Mouse (Mus musculus) small intestine, adult 2 months (tissue): ENCODE data around the gene Mrps36. TPM values are rescaled to one million over a fixed set of nuclear protein-coding genes. Genes with fewer than 3 reads are reported as not detected.
"Not testable (repeated sequence)": the region's sequence is repeated elsewhere in the genome, so short reads cannot be mapped to it uniquely, and the experiment has no call there.

Experiments used
- H3K27ac ChIP-seq: fragments of 200-500 bp; 2 replicates; pipeline ENCODE4 v1.5.1; 2012; ENCODE audit warnings: low read depth, low read length, control low read depth, inconsistent platforms; ENCODE audit not compliant: insufficient read depth
- H3K27me3 ChIP-seq: fragments of 200-500 bp; 2 replicates; pipeline ENCODE4 v1.6.1; 2012; ENCODE audit warnings: mild to moderate bottlenecking, moderate library complexity, low read length, inconsistent platforms; ENCODE audit not compliant: control insufficient read depth, insufficient read depth
- H3K36me3 ChIP-seq: fragments of 200-500 bp; 2 replicates; pipeline ENCODE4 v1.6.1; 2012; ENCODE audit warnings: mild to moderate bottlenecking, low read length, control low read depth, inconsistent platforms; ENCODE audit not compliant: control insufficient read depth, insufficient read depth
- H3K4me1 ChIP-seq: fragments of 200-500 bp; 2 replicates; pipeline ENCODE4 v1.6.1; 2012; ENCODE audit warnings: low read length, inconsistent platforms, mixed read lengths; ENCODE audit not compliant: control insufficient read depth, insufficient read depth, insufficient read length
- H3K4me3 ChIP-seq: fragments of 200-500 bp; 2 replicates; pipeline ENCODE4 v1.5.1; 2012; ENCODE audit warnings: low read depth, mild to moderate bottlenecking, control low read depth, inconsistent platforms, low read length, moderate library complexity
- CTCF ChIP-seq: fragments of 200-500 bp; IDR thresholded peaks from 2 replicates; pipeline ENCODE4 v1.5.1; 2012; ENCODE audit warnings: low read depth, mild to moderate bottlenecking, control low read depth, inconsistent platforms, low read length, moderate library complexity, mixed read lengths; ENCODE audit not compliant: insufficient replicate concordance, insufficient read length; ENCODE audit errors: extremely low read depth
- POLR2A ChIP-seq: fragments of 200-500 bp; IDR thresholded peaks from 2 replicates; pipeline ENCODE4 v1.6.1; 2012; ENCODE audit warnings: low read depth, mild to moderate bottlenecking, control low read depth, inconsistent platforms, low read length, moderate library complexity
- WGBS: fragments of 180-500 bp; shearing (Covaris S2); methylation state at CpG from one replicate; pipeline ENCODE4 v1.1.7; 2018; 5-methylcytosine and 5-hydroxymethylcytosine counted together
- polyA plus RNA-seq: library from polyadenylated mRNA; depleted of rRNA; stranded (reverse); fragments of >200 nt; gene quantifications from 2 replicates; pipeline ENCODE4 v1.2.3, GENCODE M21; 2012

The Mrps36 gene
- polyA plus RNA-seq, 1 experiment: 50.7 TPM

- Histone ChIP-seq H3K27me3 (no peaks in the 10 kb centered on the region), H3K4me1 (peaks cover 2% of the 10 kb centered on the region; the same call in 1 of the 2 replicates), H3K27ac (no peak overlapping the region), H3K4me3 (no peak overlapping the region), H3K36me3 (peaks cover 21% of the 10 kb centered on the region)
- WGBS: 100% methylated on average over 2 of the region's 2 CpGs
- TF ChIP-seq POLR2A (no peak), CTCF (no peak)
These were observed 11.7 kb downstream of the Mrps36 start for GRCm38 (mm10) chr13:100732756-100733155.

DNA sequence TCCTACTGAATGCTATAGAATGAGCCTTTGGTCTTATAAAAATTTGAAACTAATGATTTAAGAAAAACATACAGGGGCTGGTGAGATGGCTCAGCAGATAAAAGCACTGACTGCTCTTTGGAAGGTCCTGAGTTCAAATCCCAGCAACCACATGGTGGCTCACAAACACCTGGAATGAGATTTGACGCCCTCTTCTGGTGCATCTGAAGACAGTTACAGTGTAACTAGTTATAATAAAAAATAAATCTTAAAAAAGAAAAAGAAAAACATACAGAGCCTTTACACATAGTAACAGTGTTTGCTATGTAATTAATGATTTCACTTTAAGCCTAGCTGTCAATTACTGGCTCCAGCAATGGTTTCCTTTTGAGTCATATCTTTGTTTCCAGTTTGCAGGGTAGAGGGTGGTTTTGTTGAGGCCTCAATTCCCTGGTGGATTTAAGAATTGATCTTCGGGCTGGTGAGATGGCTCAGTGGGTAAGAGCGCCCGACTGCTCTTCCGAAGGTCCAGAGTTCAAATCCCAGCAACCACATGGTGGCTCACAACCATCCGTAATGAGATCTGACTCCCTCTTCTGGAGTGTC lies 12.9 kb downstream of the Mrps36 start:
- H3K27ac ChIP-seq, H3K27me3 ChIP-seq, H3K4me1 ChIP-seq, H3K4me3 ChIP-seq: not testable (repeated sequence)
- H3K36me3 ChIP-seq: peaks cover 17% of the 10 kb centered on the region
- 85% methylated on average over 6 of the region's 6 CpGs for WGBS

- WGBS: under 1% methylated on average over 19 of the region's 19 CpGs
These were observed 13.6 kb downstream of the Mrps36 start, which contains the start of gene Cdk7 for GRCm38 (mm10) chr13:100730861-100731176. TSS of gene Cdk7 (minus strand) at chr13:100730939.

DNA sequence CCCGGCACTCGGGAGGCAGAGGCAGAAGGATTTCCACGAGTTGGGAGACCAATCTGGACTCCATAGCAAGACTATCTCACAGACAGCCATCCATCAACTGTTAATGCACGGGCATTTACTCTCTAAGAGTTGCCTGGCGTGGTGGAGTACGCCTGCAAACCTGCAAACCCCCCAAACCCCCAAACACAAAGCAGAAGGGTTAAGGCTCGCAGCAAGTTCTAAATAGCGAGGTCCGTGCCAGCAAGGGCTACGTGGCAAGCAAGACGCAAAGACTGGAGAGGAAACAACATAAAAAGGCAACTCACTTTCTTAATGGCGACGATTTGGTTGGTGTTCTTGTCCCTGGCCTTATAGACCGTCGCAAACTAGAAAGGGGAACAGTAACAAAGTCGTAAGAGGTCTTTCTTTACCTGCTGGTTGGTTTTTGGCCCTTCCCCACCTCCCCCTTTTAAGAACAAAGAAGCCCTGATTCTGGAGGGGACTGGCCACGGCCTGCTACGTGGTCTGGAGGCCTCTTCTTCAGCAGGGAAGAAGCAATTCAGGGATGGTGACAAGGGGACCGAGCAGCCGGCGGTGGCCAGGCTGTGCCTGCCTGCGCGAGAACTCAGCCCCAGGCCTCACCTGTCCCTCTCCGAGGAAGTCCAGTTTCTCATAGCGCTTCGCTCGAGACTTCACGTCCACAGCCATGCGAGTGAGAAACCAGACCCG lies 14.2 kb downstream of the Mrps36 start:
- Histone ChIP-seq H3K4me3 (peak overlapping the region; percentile 88), H3K27me3 (no peaks in the 10 kb centered on the region), H3K36me3 (peaks cover 13% of the 10 kb centered on the region), H3K27ac (peak overlapping the region; percentile 53), H3K4me1 (peaks cover 2% of the 10 kb centered on the region; the same call in 1 of the 2 replicates)
- no peak for TF ChIP-seq CTCF
- TF ChIP-seq POLR2A: no peak
- WGBS: under 1% methylated on average over 30 of the region's 30 CpGs

More at GRCm38 (mm10) chr13:100730861-100731176, 13.6 kb downstream of the Mrps36 start, which contains the start of gene Cdk7:
- Histone ChIP-seq H3K36me3 (peaks cover 13% of the 10 kb centered on the region), H3K4me3 (peak within 1 kb of the TSS; percentile 88), H3K4me1 (peaks cover 2% of the 10 kb centered on the region; the same call in 1 of the 2 replicates), H3K27me3 (no peaks in the 10 kb centered on the region), H3K27ac (peak within 1 kb of the TSS; percentile 53)
- no peak for TF ChIP-seq CTCF
- TF ChIP-seq POLR2A: peak; percentile 27; the same call in 1 of the 2 replicates

DNA sequence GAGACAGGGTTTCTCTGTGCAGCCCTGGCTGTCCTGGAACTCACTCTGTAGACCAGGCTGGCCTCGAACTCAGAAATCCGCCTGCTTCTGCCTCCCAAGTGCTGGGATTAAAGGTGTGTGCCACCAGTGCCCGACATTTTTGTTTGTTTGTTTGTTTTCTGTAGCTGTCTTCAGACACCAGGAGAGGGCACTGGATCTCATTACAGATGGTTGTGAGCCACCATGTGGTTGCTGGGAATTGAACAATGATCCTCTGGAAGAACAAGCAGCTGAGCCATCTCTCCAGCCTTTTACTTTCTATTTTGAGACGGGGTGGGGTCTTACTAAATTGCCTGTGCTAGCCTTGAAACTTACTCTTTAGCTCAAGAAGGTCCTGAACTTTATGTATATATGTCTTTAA lies 15.9 kb downstream of the Mrps36 start:
- WGBS: 90% methylated on average over 4 of the region's 4 CpGs

GRCm38 (mm10) chr13:100728086-100728485 lies 16.4 kb downstream of the Mrps36 start:
- Histone ChIP-seq H3K27me3 (no peaks in the 10 kb centered on the region), H3K27ac (no peak overlapping the region), H3K36me3 (peaks cover 16% of the 10 kb centered on the region), H3K4me3 (no peak overlapping the region), H3K4me1 (peaks cover 2% of the 10 kb centered on the region; the same call in 1 of the 2 replicates)
- TF ChIP-seq POLR2A (no peak), CTCF (no peak)
- WGBS: 81% methylated on average over 5 of the region's 5 CpGs

More for the DNA sequence above, 15.9 kb downstream of the Mrps36 start:
- not testable (repeated sequence) for H3K27me3 ChIP-seq, H3K27ac ChIP-seq, H3K4me1 ChIP-seq, H3K4me3 ChIP-seq
- H3K36me3 ChIP-seq: peaks cover 16% of the 10 kb centered on the region

GRCm38 (mm10) chr13:100725194-100725593 lies 19.3 kb downstream of the Mrps36 start:
- H3K27me3 ChIP-seq: no peaks in the 10 kb centered on the region
- 85% methylated on average over 10 of the region's 10 CpGs for WGBS
- H3K27ac ChIP-seq: no peak overlapping the region
- H3K4me3 ChIP-seq: no peak overlapping the region
- H3K36me3 ChIP-seq: peaks cover 23% of the 10 kb centered on the region
- TF ChIP-seq POLR2A (no peak), CTCF (no peak)
- H3K4me1 ChIP-seq: peaks cover 2% of the 10 kb centered on the region; the same call in 1 of the 2 replicates
